Mouse (Mus musculus) subcutaneous adipose tissue, adult 2 months (tissue): ENCODE measurements around the gene Gabbr1. TPM values are rescaled to one million over a fixed set of nuclear protein-coding genes. Genes with fewer than 3 reads are reported as not detected.

Experiments used
- polyA plus RNA-seq: library from polyadenylated mRNA; depleted of rRNA; stranded (reverse); fragments of >200 nt; gene quantifications from 2 replicates; pipeline ENCODE4 v1.2.3, GENCODE M21; 2012; ENCODE audit warnings: low replicate concordance; rRNA removed

Gabbr1 gene
- 30.9 and 71.8 TPM in 2 replicates for polyA plus RNA-seq

DNA sequence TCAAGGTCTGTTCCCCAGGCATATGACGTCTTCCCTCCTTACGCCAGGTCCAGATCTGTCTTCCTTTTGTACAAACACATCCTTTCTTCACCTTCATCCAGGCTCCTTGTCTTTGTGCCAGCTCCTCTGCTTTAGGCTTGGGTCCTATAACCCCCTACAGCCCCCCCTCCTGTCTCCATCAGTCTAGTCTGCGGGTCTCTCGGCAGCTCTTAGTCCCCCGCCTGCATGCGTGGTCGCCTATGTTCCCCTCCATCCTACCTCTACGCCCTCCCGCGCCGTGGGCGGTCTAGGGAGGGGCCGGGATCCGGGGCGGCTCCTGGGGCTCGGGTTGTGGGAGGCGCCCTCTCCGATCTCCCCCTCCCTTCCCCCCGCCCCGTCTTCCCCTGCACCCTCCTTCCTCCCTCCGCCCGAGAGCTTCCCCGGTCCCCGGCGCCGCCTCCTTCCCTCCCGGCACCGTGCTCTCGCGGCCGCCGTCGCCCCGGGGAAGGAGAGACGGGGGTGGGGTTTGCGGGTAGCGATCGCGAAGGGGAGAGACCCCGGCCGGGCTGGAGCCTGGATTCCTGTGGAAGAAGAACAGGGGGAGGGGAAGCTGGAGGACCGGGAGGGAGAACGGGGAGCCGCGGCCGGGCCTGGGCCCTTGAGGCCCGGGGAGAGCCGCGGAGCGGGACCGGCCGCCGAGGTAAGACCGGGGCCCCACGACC, at the start of gene Gabbr1:
TSS of gene Gabbr1 (plus strand) at position 356 of the 701 bp plus-strand sequence.

DNA sequence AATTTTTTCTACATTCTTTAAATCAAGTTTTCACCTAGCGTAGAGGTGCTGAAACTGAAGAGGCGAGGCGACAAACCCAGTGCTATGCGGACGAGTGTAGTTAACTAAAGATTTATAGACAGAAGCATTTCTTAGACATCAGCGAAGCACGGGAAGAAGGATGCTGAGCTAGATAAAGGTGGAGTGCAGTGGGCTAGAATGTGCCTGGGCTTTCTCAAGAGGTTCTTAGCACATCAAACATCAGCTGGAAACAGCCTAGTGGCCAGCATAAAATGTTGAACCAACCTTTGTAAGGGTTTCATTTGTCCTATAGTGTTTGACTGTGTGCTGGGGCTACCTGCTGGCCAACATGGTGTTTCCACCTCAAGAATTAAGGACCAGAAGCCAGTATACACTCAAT, 44.9 kb upstream of the Gabbr1 start, which contains the start of gene Zfp57:
TSS of gene Zfp57 (plus strand) at position 301 of the 400 bp plus-strand sequence.

DNA sequence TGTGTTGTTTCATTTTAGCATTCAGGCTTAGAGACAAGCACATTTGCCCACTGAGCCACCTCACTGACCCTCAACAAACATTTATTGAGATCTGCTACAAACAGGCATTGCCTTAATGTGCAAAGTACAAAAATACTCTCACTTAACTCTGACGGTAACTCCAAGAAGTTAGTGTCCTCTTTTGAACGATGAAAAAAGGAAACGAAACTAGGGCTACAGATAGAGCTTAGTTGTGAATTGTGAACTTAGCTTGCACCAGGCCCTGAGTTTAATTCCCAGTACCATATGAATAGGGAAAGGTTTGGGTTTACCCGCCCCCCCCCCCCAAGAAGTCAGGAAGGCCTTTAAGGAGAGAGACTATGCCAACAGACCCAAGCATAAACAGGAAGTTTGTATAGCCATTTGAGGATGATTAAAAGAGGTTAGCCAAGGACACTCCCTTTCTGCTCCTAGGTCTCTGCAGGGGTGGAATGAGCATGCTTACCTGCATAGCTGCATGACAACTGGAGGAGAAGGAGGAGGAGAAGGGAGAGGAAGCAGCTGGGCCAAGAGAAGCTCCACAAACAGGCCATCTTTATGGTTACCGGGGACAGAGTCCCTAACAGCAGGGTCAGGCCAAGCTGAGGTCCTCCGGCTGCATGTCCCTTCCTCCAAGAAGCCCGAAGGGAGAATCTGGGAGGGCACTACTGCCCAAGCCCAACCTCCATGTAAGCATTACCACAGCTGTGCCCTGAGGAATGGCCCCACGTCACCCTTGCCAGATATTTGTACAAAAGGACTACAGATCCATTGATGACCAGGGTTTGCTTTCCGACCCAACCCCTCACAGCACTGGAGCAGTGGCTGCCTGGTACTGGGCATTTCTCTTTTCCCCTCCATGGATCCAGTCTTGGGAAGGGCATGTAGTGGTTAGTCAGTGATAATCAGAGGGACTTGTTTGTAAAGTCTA, 22.9 kb upstream of the Gabbr1 start, which contains the start of gene Mog:
TSS of gene Mog (minus strand) at position 771 of the 949 bp plus-strand sequence.

DNA sequence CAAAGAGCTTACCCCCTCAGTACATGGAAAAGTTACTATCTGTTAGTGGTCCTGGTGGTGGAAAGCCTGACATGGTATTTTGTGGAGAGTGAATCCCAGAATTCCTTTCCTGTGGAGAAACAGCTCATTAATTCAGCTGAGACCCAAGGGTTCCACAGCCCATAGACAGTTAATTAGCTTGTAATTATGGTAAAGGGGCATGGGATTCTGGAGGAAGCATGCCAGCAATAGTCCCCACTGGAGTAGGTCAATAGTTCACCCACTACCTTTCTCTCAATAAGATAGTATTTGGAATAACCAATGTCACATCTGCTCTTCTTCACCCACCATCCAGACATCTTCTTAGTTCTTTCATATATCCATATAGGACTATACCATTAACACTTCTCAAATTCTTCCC, 42.6 kb downstream of the Gabbr1 start, which contains the start of gene Olfr90:
TSS of gene Olfr90 (minus strand) at position 101 of the 400 bp plus-strand sequence.

DNA sequence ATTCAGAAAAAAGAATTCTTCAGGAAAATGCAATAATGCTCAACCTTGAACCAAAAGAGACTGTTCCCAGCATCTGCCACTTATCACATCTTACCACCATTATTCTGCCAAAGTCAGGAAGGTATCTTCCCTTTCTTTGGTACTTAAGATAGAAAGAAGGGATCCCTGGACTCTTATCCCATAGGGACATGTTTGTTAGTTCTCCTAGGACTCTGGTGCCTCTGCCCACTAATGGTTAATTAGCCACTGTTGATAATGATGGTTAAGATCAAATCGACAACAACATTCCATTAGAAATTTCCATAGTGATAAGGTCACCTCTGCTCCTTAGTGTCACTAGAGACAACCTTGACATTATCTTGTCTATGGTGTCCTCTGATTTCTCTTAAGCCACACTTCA, 52.4 kb downstream of the Gabbr1 start, which contains the start of gene Olfr91:
TSS of gene Olfr91 (minus strand) at position 101 of the 400 bp plus-strand sequence.

DNA sequence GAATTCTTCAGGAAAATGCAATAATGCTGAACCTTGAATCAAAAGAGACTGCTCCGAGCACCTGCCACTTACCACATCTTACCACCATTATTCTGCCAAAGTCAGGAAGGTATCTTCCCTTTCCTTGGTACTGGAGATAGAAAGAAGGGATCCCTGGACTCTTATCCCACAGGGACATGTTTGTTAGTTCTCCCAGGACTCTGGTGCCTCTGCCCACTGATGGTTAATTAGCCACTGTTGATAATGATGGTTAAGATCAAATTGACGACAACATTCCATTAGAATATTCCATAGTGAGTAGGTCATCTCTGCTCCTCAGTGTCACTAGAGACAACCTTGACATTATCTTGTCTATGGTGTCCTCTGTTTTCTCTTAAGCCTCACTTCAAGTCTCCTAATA, 74.2 kb downstream of the Gabbr1 start, which contains the start of gene Olfr92:
TSS of gene Olfr92 (minus strand) at position 101 of the 400 bp plus-strand sequence.

Other genes starting within 250 kb of the Gabbr1 start
- not detected in 2 replicates for gene H2-M10.6, start 233.8 kb upstream of the Gabbr1 start, polyA plus RNA-seq
- gene Trim26, start 208.8 kb upstream of the Gabbr1 start, polyA plus RNA-seq: 31.1 and 42.7 TPM in 2 replicates
- gene Trim15, start 178.8 kb upstream of the Gabbr1 start, polyA plus RNA-seq: 0.10 TPM in 1 of 2 replicates, not detected in the other
- gene Trim10, start 176.4 kb upstream of the Gabbr1 start, polyA plus RNA-seq: 0.04 and 0.06 TPM in 2 replicates
- gene Trim40, start 155.8 kb upstream of the Gabbr1 start, polyA plus RNA-seq: not detected in 2 replicates
- not detected in 2 replicates for gene Trim31, start 147.8 kb upstream of the Gabbr1 start, polyA plus RNA-seq
- 0.54 and 2.1 TPM in 2 replicates for gene Rnf39, start 103.0 kb upstream of the Gabbr1 start, polyA plus RNA-seq
- gene Ppp1r11, start 94.2 kb upstream of the Gabbr1 start, polyA plus RNA-seq: 34.2 and 43.5 TPM in 2 replicates
- gene Znrd1, start 87.4 kb upstream of the Gabbr1 start, polyA plus RNA-seq: 25.6 and 47.3 TPM in 2 replicates
- gene Znrd1as, start 87.4 kb upstream of the Gabbr1 start, polyA plus RNA-seq: 2.5 and 4.2 TPM in 2 replicates
- 0.19 TPM in 1 of 2 replicates, not detected in the other for gene 2410137M14Rik, start 64.7 kb upstream of the Gabbr1 start, polyA plus RNA-seq
- 0.19 and 0.95 TPM in 2 replicates for gene H2-M5, start 56.4 kb upstream of the Gabbr1 start, polyA plus RNA-seq
- 7.8 and 20.5 TPM in 2 replicates for gene Zfp57, start 44.8 kb upstream of the Gabbr1 start, polyA plus RNA-seq
- gene Mog, start 22.6 kb upstream of the Gabbr1 start, polyA plus RNA-seq: not detected in 2 replicates
- not detected in 2 replicates for gene Olfr90, start 42.5 kb downstream of the Gabbr1 start, polyA plus RNA-seq
- gene Olfr91, start 52.3 kb downstream of the Gabbr1 start, polyA plus RNA-seq: not detected in 2 replicates
- not detected in 2 replicates for gene Olfr92, start 74.1 kb downstream of the Gabbr1 start, polyA plus RNA-seq
- gene Olfr93, start 115.5 kb downstream of the Gabbr1 start, polyA plus RNA-seq: not detected in 2 replicates
- gene Ubd, start 147.9 kb downstream of the Gabbr1 start, polyA plus RNA-seq: 0.54 and 3.7 TPM in 2 replicates
- gene Olfr94, start 155.0 kb downstream of the Gabbr1 start, polyA plus RNA-seq: not detected in 2 replicates
- gene Olfr95, start 167.2 kb downstream of the Gabbr1 start, polyA plus RNA-seq: not detected in 2 replicates
- gene Olfr96, start 174.2 kb downstream of the Gabbr1 start, polyA plus RNA-seq: not detected in 2 replicates
- gene Olfr97, start 191.4 kb downstream of the Gabbr1 start, polyA plus RNA-seq: not detected in 2 replicates
- gene Olfr98, start 217.8 kb downstream of the Gabbr1 start, polyA plus RNA-seq: not detected in 2 replicates
- 11.0 and 14.5 TPM in 2 replicates for gene H2-M3, start 224.3 kb downstream of the Gabbr1 start, polyA plus RNA-seq
- not detected in 2 replicates for gene Olfr99, start 237.5 kb downstream of the Gabbr1 start, polyA plus RNA-seq